Mouse (Mus musculus) T-helper 1 cell (primary cell): ENCODE measurements around the gene Dclk2.

ENCODE experiments used
- in situ Hi-C: fragments of 300-600 bp; cut with MboI, MseI; formaldehyde crosslinking; loops from one replicate; pipeline ENCODE4 v1.15.1; 2025; ENCODE audit warnings: high pct_unique_total_duplicates

The Dclk2 gene

DNA sequence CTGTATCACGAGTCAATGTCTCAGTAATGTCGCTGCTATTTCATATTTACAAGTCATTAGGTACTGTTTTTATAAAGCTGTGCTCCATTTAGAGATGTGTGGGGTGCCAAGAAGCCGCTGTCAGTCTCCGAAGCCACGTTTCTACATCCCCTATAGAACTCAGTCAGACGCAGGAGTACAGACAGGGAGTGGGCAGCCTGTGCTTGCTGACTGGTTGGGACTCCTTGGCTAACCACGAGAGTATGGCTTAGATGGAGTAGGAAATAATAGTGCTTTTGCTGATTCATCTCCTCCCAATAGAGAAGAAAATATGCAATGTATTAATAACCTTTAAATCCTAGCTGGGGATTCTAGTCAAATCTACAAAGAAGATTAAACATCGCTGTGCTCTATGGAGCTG is 119.8 kb downstream of the Dclk2 start:
- in situ Hi-C loops: no loop called here

GRCm38 (mm10) chr3:86799041-86799440 is 121.6 kb downstream of the Dclk2 start:
- in situ Hi-C loops: no loop called here

DNA sequence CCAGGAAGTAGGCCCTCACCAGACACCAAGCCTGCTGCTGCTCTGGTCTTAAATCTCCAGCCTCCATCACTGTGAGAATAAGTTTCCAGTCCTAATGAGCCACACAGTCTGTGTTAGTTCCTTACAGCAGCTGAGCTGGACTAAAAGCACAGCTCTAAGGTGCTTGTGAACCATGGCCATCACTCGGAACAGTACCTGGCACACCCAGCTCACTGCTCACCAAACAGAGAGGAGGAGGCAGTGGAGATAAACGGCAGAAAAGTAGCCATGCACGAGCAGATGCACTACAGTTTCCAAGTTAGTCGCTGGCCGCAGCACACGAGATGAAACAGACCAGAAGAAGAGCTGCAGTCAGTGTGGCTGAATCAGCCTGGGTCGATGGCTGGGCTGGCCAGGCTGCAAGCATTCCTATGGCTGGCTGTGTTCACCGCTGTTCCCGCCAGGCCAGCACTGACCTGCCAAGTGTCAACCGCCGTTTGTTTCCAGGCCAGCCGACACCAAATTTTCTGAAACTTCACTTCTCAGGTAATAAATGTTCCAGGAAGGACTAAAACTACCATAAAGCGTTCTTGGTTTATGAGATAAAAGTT is 122.7 kb downstream of the Dclk2 start:
- in situ Hi-C loops: no loop called here

DNA sequence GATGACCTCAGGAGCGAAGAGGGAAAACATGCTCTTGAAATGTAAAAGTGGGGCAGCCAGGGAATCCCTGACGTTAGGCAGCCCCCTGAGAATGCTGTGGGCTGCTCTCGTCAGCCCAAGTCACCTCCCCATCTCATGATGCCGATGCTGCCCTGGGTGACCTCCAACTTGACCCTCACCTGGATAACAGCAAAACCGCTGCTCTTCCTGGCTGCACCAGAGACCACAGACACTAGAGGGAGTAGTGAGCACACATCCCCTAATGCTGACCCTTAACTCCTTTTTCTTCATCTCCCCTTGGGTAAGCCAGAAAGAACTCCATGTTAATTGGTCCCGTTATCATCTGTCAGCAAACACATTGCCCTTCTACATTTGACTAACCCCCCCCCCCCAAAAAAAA is 123.9 kb downstream of the Dclk2 start:
- in situ Hi-C loops: no loop called here

DNA sequence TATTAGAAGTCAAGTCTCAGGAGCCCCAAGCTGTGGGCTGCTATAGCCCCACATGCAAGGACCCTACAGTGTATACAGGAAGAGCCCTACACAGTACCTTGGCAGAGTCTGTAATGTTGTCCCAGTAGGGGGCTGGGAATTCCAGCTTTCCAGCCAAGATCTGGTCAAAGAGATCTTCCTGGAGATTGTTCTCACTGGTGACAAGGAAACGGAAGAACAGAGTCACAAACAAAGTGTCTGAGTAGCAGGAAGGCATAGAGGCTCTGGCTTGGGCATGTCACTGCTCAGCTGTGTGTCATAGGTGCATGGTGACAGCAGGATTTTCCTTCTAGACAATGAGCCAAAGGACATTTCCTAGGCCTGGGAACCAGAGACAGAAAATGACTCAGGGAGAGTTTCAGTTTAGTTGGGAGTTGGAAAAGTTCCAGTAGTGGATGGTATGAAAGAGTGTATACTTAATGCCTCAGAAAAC is 126.9 kb downstream of the Dclk2 start:
- in situ Hi-C loops: no loop called here

- in situ Hi-C loops: no loop called here
These were observed 127.4 kb downstream of the Dclk2 start for GRCm38 (mm10) chr3:86793264-86793663.

DNA sequence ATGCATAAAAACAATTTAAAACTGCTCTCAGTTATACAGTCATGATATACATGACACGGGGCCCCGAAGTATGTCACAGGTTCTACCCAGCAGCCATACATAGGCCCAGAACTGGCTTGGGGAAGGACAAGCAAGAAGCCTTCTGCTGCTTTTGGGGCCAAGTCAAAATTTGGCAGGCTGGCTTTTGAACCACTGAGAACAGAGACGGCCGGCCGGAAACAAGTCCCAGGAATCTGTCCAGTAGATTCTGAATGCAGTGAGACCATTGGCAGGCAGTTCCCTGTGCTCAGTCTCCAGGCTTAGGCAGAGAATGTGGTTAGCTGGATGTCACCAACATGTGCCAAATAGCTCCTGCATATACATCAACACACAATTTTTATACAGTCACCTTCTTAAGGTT is 130.9 kb downstream of the Dclk2 start:
- in situ Hi-C loops: no loop called here

- in situ Hi-C loops: no loop called here
These were observed 131.9 kb downstream of the Dclk2 start for GRCm38 (mm10) chr3:86788711-86789110.

DNA sequence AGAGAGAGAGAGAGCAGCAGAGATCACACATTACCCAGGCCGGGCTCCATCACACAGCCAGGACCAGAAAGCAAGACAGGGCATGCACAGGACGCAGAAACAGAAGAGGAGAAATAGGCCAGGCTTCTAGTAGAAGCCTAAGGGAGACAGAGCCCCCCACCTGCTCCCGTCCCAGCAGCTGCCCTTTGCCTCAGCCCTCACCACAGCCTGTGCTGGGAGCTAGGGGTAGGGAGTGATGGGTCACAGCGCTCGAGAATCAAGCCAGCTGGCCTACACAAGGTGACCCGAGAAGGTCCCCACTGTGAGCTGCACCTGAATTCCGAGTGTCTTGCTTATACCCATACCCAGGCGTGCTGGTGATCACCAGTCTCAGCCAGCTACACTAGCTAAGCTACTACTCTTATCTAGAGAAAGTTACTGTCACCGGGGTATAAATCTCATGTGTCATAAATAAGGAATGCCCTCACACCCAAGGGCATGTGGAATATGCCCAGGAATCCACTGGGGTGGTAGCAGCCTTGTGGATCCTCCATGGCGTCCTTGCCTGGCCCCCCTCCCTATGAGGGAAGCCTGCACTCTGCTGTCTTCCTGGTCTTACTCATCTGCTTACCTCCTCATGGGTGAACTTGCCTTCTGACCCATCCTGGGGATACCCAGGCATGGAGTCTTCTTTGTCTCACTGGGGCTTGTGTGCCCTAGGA is 133.1 kb downstream of the Dclk2 start:
- in situ Hi-C loops: no loop called here

DNA sequence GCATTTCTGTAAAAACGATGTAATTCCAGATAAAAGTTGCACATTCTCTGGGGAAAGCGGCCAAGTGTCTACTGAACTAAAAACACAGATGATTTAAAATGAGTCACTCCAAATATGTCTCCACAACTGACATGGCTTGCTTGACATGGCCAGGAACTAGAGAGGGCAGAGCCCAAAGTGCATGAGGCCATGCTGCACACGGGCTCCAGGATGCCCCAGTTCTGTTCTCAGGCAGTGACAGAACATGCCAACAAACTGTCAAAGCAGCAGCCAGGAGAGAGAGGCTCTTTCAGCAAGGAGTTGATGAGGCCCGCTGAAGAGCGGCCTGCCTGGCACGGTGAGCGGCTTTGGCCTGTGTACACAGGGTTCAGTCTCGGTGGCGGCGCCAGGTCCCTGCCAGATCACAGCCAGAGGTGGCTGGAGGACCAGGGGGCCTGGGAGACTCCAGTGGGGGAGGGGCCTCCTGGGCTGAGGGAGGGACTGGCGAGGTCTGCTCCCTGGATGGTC is 133.8 kb downstream of the Dclk2 start:
- in situ Hi-C loops: no loop called here

DNA sequence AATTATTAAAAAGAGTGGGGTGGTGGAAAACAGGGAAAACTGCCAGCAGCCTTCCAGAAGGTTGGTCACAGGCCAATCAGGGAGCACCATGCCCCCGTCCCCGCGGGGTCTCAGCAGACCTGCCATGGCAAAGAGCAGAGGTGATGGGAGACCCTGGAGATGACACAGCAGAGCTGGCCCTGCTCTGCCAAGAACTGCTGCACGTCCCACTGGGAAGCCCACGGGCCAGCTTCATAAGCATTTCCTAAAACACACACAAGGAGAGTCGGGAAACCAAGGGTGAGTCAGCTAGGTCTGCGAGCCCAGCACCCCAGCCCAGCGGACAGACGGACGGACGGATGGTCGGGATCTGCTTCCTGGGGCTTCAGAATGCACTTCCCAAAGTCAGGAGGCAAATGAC is 134.4 kb downstream of the Dclk2 start:
- in situ Hi-C loops: no loop called here

GRCm38 (mm10) chr3:86784930-86785329 is 135.7 kb downstream of the Dclk2 start:
- in situ Hi-C loops: no loop called here

- in situ Hi-C loops: no loop called here
These were observed 136.6 kb downstream of the Dclk2 start for GRCm38 (mm10) chr3:86784051-86784450.

- in situ Hi-C loops: no loop called here
These were observed 140.9 kb downstream of the Dclk2 start for GRCm38 (mm10) chr3:86779704-86780103.

DNA sequence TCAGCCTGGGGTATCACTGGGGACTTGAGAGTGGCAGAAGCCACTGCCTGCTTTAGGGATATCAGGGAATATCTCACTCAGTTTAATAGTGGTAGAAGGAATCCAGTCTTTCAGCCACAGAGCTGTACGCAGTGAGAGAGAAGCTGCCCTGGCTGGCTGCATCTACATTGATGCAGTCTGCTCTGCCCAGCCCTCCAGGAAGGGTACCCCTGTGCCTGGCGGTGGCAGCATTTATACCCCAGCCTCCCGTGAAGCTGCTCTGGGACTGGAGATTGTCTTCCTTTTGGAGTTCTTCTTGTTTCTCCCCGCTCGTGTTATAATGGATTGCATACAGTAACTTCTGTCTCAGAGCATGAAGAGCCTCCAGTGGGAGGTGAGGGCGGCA is 145.2 kb downstream of the Dclk2 start:
- in situ Hi-C loops: no loop called here

DNA sequence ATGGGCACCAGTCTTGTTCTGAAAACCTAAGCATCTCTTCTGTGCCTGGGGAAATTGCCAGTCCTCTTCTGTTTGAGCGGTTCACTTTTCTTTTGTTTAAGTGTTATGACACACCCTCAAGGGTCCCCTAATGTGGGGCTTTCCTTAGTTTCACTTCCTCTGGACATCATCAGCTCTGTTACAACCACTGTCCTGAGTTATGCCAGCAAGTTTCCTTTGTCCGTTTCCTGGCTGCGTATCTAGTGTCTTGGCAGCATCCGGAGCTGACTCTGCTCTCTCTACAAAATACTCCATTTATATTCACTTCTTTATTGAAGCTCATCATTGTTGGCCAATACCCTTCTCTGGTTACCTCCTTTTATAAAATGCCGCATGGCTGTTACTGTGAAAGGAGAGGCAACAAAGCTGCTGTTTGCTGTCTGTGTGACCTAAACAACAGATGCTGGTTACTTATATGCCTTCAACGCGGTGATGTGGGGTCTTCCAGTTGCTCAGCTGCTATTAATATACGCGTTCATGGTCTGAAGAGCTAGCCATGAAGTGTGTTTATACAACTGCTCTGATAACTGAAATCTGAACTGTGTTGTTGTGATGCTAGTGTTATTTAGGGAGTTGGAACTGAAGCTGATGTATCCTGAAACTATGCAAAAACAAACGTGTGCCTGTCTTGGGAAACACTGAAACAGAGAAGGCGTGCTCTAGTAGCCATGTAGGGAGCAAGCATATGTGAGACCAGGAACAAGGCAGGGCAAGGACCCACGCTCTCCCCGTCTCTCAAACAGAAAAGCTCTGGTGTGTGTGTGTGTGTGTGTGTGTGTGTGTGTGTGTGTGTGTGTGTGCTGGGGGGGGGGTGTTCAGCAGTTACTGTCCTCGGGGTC is 145.8 kb downstream of the Dclk2 start:
- in situ Hi-C loops: no loop called here

DNA sequence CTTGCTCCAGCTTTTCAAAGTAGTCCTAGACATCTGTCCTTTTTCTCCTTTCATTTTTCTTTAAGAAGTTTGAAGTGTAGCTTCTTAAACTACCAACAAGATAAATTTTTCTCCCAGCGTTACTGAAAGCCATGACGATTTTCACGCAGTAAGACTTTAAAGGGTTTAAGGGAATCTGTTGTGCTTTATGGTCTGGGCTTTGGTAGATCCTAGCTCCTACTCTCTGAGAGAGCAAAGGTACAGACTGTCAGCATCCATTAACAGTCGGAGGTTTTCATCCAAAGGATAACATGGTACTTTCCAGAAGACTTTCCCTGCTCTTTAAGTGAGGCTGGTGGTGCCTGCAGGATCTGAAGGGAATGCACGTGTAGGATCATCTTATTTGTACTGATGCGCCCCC is 151.7 kb downstream of the Dclk2 start:
- in situ Hi-C loops: loop anchor here (10.0 kb wide), 1 partner anchor 424 kb away; no protein-coding TSS in a partner anchor

GRCm38 (mm10) chr3:86768553-86768952 is 152.1 kb downstream of the Dclk2 start:
- in situ Hi-C loops: loop anchor here (10.0 kb wide), 1 partner anchor 424 kb away; no protein-coding TSS in a partner anchor

DNA sequence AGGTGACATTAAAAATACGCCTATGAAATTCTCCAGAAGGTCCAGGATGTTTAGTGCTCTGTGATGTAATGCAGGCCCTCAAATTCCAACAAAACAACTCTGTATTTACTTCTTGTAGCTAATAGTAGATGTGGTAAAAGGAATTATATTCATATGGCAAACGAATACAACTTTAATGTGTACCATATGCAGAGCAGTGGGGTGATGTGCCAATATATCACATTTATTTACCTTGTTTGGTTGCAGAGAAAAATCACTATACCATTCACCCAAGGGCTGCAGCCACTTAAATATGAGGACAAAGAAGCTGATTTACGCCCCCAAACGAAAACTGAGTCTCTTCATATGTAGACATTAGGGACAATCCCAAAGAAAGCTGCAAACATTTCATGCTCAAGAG is 158.2 kb downstream of the Dclk2 start:
- in situ Hi-C loops: loop anchor here (10.0 kb wide), 1 partner anchor 418 kb away; no protein-coding TSS in a partner anchor

DNA sequence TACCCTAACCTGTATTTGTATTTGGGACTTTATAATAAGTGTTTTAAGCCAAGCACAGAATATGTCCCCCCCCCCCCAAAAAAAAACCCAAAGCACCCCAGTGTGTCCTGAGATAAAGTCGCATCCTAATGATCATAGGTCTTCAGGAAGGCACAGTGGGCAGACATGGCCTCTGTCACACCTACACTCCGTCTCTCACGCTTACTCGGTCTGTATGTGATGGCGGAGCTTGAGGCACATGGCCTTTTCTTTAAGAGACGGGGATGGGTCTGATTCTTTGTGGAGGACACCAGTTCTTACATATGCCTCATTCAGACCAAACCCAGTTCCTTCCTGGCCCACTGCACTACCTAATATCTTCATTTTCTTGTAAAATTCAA is 158.6 kb downstream of the Dclk2 start:
- in situ Hi-C loops: loop anchor here (10.0 kb wide), 1 partner anchor 417 kb away; no protein-coding TSS in a partner anchor

DNA sequence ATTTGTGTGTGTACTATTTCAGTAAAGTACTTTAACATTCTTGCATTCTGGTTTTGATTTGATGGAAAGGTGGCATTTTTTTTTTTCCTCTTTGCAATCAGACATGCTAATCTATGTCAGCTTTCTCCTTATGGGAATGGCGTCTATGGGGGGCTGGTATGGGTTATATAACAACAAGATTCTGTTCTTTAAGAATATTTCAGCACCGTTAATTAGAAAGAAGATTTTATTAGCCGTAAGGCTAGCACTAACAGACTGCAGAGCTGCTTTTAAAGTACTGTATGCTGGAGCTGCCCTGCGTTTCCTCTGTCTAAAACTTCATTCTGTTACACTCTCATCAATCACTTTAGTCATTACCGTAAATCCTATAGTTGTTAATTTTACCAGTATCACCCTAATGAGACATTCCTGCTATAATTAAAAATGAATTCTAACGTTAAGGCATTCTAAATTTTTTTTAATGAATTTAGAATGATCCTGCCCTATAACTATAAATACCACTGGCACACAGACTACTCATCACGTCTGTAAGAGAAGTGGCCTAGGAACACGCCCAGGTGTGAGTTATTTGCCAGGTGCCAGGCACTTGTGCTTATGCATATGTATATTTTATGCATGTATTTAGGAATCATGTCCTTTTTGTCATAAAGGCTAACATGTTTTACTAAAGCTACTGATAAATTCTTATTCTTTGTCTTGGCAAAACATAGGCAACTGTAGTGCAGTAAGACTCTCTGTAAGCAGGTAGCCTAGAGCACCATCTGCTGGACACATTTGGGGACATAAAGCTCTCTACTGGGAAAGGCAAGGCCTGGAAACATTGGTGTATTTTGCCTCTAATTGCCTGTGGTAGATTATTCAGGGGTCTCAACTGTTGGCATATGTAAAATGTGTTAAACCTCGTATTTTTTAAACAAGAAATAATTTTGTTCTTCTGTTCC is 159.3 kb downstream of the Dclk2 start:
- in situ Hi-C loops: loop anchor here (10.0 kb wide), 1 partner anchor 417 kb away; no protein-coding TSS in a partner anchor
